Mouse (Mus musculus) cortical plate, adult 2 months (tissue): Measurements from ENCODE around the gene Opn1sw.

Source experiments
- CTCF ChIP-seq: fragments of 200-500 bp; IDR thresholded peaks from 2 replicates; pipeline ENCODE4 v1.5.1; 2011; ENCODE audit warnings: mild to moderate bottlenecking, control low read depth, low read length; ENCODE audit not compliant: insufficient read depth; ENCODE audit errors: extremely low read depth
- POLR2A ChIP-seq: fragments of 200-500 bp; IDR thresholded peaks from 2 replicates; pipeline ENCODE4 v1.6.1; 2011; ENCODE audit warnings: mild to moderate bottlenecking, low read length, control low read depth; ENCODE audit not compliant: insufficient read depth; ENCODE audit errors: extremely low read depth

DNA sequence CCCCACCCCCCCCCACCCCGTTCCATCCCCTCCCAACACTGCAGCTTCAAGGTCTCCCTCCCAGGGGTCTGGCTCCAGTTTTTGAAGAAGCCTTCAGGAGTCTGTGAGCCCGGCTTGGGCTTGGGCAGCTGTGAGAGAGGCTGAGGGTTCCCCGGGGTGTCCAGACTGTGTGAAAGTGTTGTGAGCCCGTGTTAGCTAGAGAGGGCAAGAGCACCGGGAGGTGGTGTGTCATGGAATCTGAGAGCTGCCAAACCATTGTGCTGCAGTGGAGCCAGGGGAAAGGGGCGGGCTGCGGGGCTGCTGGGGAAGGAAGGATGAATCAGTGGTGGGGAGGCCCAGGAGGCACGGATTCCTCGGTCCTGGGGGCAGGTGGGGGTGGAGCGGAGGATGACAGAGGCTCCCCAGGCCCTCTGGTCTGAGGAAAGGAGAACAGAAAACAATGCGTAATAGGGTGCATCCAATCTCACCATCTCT is 48.2 kb upstream of the Opn1sw start:
- TF ChIP-seq CTCF, result no peak
- no peak for TF ChIP-seq POLR2A
